Mouse (Mus musculus): ENCODE measurements at regions not wholly inside any gene's neighbourhood (a gene's known extent, or its start where the extent isn't known, plus 50 kb on each side); places are given as distances from the start of the nearest gene placed in this dataset.
A peak's percentile ranks its signal among the peaks of the same experiment; 100 is the strongest.

GRCm38 (mm10) chr3:152028695-152029094, 137.3 kb downstream of the Gipc2 start:
- TF ChIP-seq CTCF (IDR thresholded peaks at IDR 0.05; ENCODE audit: low read depth) = no peak
- Histone ChIP-seq H3K27me3 (replicated peaks; ENCODE audit: control insufficient read depth, insufficient read depth, low read length) (no peaks in the 10 kb centered on the region), H3K9me3 (ENCODE audit: control insufficient read depth) (no peaks in the 10 kb centered on the region), H3K4me2 (replicated peaks; ENCODE audit: low read depth) (no peak overlapping the region), H3K4me3 (ENCODE audit: low read depth, low read length) (no peak overlapping the region), H3K9ac (ENCODE audit: low read depth, low read length) (no peak overlapping the region), H3K4me1 (replicated peaks; ENCODE audit: control insufficient read depth, insufficient read depth, low read length) (peaks cover 6% of the 10 kb centered on the region; the same call in 1 of the 2 replicates), H3K27ac (ENCODE audit: low read depth, low read length) (no peak overlapping the region), H3K36me3 (ENCODE audit: control insufficient read depth, insufficient read depth) (no peaks in the 10 kb centered on the region)
- ATAC-seq = no peak
- 46% methylated on average over 1 of the region's 1 CpGs for WGBS

GRCm38 (mm10) chr3:152026034-152026433, 140.0 kb downstream of the Gipc2 start:
- ATAC-seq = no peak
- Histone ChIP-seq H3K27ac (ENCODE audit: low read depth, low read length) (no peak overlapping the region), H3K9ac (ENCODE audit: low read depth, low read length) (no peak overlapping the region), H3K36me3 (ENCODE audit: control insufficient read depth, insufficient read depth) (no peaks in the 10 kb centered on the region), H3K4me2 (replicated peaks; ENCODE audit: low read depth) (no peak overlapping the region), H3K4me3 (ENCODE audit: low read depth, low read length) (no peak overlapping the region), H3K4me1 (replicated peaks; ENCODE audit: control insufficient read depth, insufficient read depth, low read length) (0 out of 2 replicates have a peak, but pooled peaks cover 6% of the 10 kb centered on the region), H3K9me3 (ENCODE audit: control insufficient read depth) (no peaks in the 10 kb centered on the region), H3K27me3 (replicated peaks; ENCODE audit: control insufficient read depth, insufficient read depth, low read length) (no peaks in the 10 kb centered on the region)
- no peak for TF ChIP-seq CTCF (IDR thresholded peaks at IDR 0.05; ENCODE audit: low read depth)
- 74% methylated on average over 4 of the region's 4 CpGs for WGBS

- Histone ChIP-seq H3K4me1 (replicated peaks; ENCODE audit: control insufficient read depth, insufficient read depth, low read length) (0 out of 2 replicates have a peak, but pooled peaks cover 6% of the 10 kb centered on the region), H3K27ac (ENCODE audit: low read depth, low read length) (no peak overlapping the region), H3K4me2 (replicated peaks; ENCODE audit: low read depth) (no peak overlapping the region), H3K27me3 (replicated peaks; ENCODE audit: control insufficient read depth, insufficient read depth, low read length) (no peaks in the 10 kb centered on the region), H3K36me3 (ENCODE audit: control insufficient read depth, insufficient read depth) (no peaks in the 10 kb centered on the region), H3K4me3 (ENCODE audit: low read depth, low read length) (no peak overlapping the region), H3K9me3 (ENCODE audit: control insufficient read depth) (no peaks in the 10 kb centered on the region), H3K9ac (ENCODE audit: low read depth, low read length) (no peak overlapping the region)
- no peak for TF ChIP-seq CTCF (IDR thresholded peaks at IDR 0.05; ENCODE audit: low read depth)
- WGBS = 68% methylated on average over 8 of the region's 8 CpGs
- ATAC-seq = 0 out of 2 replicates have a peak, but pooled peaks have one; percentile 33
These were observed 140.9 kb downstream of the Gipc2 start for GRCm38 (mm10) chr3:152025122-152025521.

GRCm38 (mm10) chr3:152006747-152007146, 159.3 kb downstream of the Gipc2 start:
- Histone ChIP-seq H3K9me3 (ENCODE audit: control insufficient read depth) (no peaks in the 10 kb centered on the region), H3K27ac (ENCODE audit: low read depth, low read length) (no peak overlapping the region), H3K4me2 (replicated peaks; ENCODE audit: low read depth) (no peak overlapping the region), H3K27me3 (replicated peaks; ENCODE audit: control insufficient read depth, insufficient read depth, low read length) (no peaks in the 10 kb centered on the region), H3K9ac (ENCODE audit: low read depth, low read length) (no peak overlapping the region), H3K4me3 (ENCODE audit: low read depth, low read length) (no peak overlapping the region), H3K36me3 (ENCODE audit: control insufficient read depth, insufficient read depth) (no peaks in the 10 kb centered on the region), H3K4me1 (replicated peaks; ENCODE audit: control insufficient read depth, insufficient read depth, low read length) (no peaks in the 10 kb centered on the region)
- no peak for TF ChIP-seq CTCF (IDR thresholded peaks at IDR 0.05; ENCODE audit: low read depth)
- 61% methylated on average over 4 of the region's 4 CpGs for WGBS
- ATAC-seq = no peak

- WGBS = 82% methylated on average over 3 of the region's 3 CpGs
- Histone ChIP-seq H3K27ac (ENCODE audit: low read depth, low read length) (no peak overlapping the region), H3K36me3 (ENCODE audit: control insufficient read depth, insufficient read depth) (no peaks in the 10 kb centered on the region), H3K4me2 (replicated peaks; ENCODE audit: low read depth) (no peak overlapping the region), H3K4me1 (replicated peaks; ENCODE audit: control insufficient read depth, insufficient read depth, low read length) (no peaks in the 10 kb centered on the region), H3K9ac (ENCODE audit: low read depth, low read length) (no peak overlapping the region), H3K9me3 (ENCODE audit: control insufficient read depth) (no peaks in the 10 kb centered on the region), H3K27me3 (replicated peaks; ENCODE audit: control insufficient read depth, insufficient read depth, low read length) (no peaks in the 10 kb centered on the region), H3K4me3 (ENCODE audit: low read depth, low read length) (no peak overlapping the region)
- no peak for ATAC-seq
- TF ChIP-seq CTCF (IDR thresholded peaks at IDR 0.05; ENCODE audit: low read depth) = no peak
These were observed 160.5 kb downstream of the Gipc2 start for GRCm38 (mm10) chr3:152005366-152006025.

GRCm38 (mm10) chr3:152004411-152004955, 161.5 kb downstream of the Gipc2 start:
- WGBS = 80% methylated on average over 7 of the region's 7 CpGs
- H3K4me2 ChIP-seq (replicated peaks; ENCODE audit: low read depth) = no peak overlapping the region
- H3K27me3 ChIP-seq (replicated peaks; ENCODE audit: control insufficient read depth, insufficient read depth, low read length) = no peaks in the 10 kb centered on the region
- H3K4me3 ChIP-seq (ENCODE audit: low read depth, low read length) = no peak overlapping the region
- ATAC-seq = no peak
- H3K36me3 ChIP-seq (ENCODE audit: control insufficient read depth, insufficient read depth) = no peaks in the 10 kb centered on the region
- H3K9me3 ChIP-seq (ENCODE audit: control insufficient read depth) = no peaks in the 10 kb centered on the region
- H3K4me1 ChIP-seq (replicated peaks; ENCODE audit: control insufficient read depth, insufficient read depth, low read length) = no peaks in the 10 kb centered on the region
- no peak overlapping the region for H3K9ac ChIP-seq (ENCODE audit: low read depth, low read length)
- TF ChIP-seq CTCF (IDR thresholded peaks at IDR 0.05; ENCODE audit: low read depth) = no peak
- no peak overlapping the region for H3K27ac ChIP-seq (ENCODE audit: low read depth, low read length)

Data from intestine, postnatal 0 days (tissue).